Mouse (Mus musculus): ENCODE measurements around the gene Srpk2. TPM values are rescaled to one million over a fixed set of nuclear protein-coding genes. Genes with fewer than 3 reads are reported as not detected.
"Not testable (repeated sequence)": the region's sequence is repeated elsewhere in the genome, so short reads cannot be mapped to it uniquely, and the experiment has no call there.

Srpk2 gene
- polyA plus RNA-seq, 1 experiment = 33.0 TPM

GRCm38 (mm10) chr5:23709661-23710060 is 25.2 kb upstream of the Srpk2 start:
- TF ChIP-seq POLR2A (IDR thresholded peaks at IDR 0.05; ENCODE audit: borderline replicate concordance, low read depth, low read length) (no peak), CTCF (IDR thresholded peaks at IDR 0.05; ENCODE audit: low read depth, low read length) (no peak)
- H3K4me3 ChIP-seq (ENCODE audit: insufficient read depth, low read length) = no peak overlapping the region

GRCm38 (mm10) chr5:23706601-23707597 is 22.5 kb upstream of the Srpk2 start:
- H3K27ac ChIP-seq (ENCODE audit: insufficient read depth, low read depth, low read length); H3K4me3 ChIP-seq (ENCODE audit: insufficient read depth, low read length); H3K4me1 ChIP-seq (ENCODE audit: control insufficient read depth, insufficient read depth, low read length): not testable (repeated sequence)

More at GRCm38 (mm10) chr5:23709661-23710060, 25.2 kb upstream of the Srpk2 start:
- Histone ChIP-seq H3K4me1 (ENCODE audit: control insufficient read depth, insufficient read depth, low read length) (peaks cover 2% of the 10 kb centered on the region; the same call in 1 of the 2 replicates), H3K27ac (ENCODE audit: insufficient read depth, low read depth, low read length) (no peak overlapping the region)

DNA sequence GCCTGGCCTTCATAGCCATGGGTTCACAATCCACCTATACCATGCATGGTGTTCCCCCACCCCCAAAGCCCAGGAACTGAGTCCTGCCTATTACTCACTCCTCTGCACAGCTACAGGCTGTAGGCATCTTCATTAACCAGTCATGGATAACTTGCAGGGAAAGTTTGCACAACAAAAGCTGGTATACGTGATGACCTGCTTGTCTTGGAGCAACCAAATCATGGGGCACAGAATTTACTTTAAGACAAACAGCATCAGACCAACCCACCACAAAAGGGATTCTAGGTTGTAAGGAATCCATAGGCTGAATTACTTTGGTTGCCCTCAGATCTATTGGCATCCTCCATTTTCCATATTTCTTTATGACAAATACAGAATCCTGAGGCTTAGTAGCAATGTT is 13.0 kb upstream of the Srpk2 start:
- Histone ChIP-seq H3K4me1 (ENCODE audit: control insufficient read depth, insufficient read depth, low read length) (no peaks in the 10 kb centered on the region), H3K27ac (ENCODE audit: insufficient read depth, low read depth, low read length) (no peak overlapping the region), H3K4me3 (ENCODE audit: insufficient read depth, low read length) (no peak overlapping the region)
- TF ChIP-seq CTCF (IDR thresholded peaks at IDR 0.05; ENCODE audit: low read depth, low read length) = no peak
- no peak for TF ChIP-seq POLR2A (IDR thresholded peaks at IDR 0.05; ENCODE audit: borderline replicate concordance, low read depth, low read length)

DNA sequence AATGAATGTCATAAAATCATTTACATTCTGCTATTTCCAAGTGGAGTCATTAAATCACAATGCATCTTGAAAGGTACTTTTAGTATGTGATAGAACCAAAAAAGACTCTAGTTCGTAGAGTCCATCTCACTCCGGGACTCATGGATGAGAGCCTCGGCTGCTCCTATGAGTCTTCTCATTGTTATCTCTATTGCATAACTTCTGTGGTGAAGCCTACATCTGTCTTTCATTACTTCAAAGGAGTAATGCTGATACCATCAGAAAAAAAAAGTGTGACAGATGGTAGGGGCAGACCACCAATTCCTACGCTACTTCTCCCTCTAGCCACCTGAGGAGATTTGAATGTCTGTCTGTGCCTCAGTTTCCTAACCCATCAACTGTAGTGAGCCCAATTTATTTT is 986 bp downstream of the Srpk2 start:
- TF ChIP-seq POLR2A (IDR thresholded peaks at IDR 0.05; ENCODE audit: borderline replicate concordance, low read depth, low read length) (no peak), CTCF (IDR thresholded peaks at IDR 0.05; ENCODE audit: low read depth, low read length) (no peak)
- no peak overlapping the region for H3K4me3 ChIP-seq (ENCODE audit: insufficient read depth, low read length)
- 0 out of 2 replicates have a peak, but pooled peaks cover 2% of the 10 kb centered on the region for H3K4me1 ChIP-seq (ENCODE audit: control insufficient read depth, insufficient read depth, low read length)
- H3K27ac ChIP-seq (ENCODE audit: insufficient read depth, low read depth, low read length) = no peak overlapping the region

- TF ChIP-seq POLR2A (IDR thresholded peaks at IDR 0.05; ENCODE audit: borderline replicate concordance, low read depth, low read length) (no peak), CTCF (IDR thresholded peaks at IDR 0.05; ENCODE audit: low read depth, low read length) (no peak)
- Histone ChIP-seq H3K4me1 (ENCODE audit: control insufficient read depth, insufficient read depth, low read length) (peaks cover 10% of the 10 kb centered on the region), H3K27ac (ENCODE audit: insufficient read depth, low read depth, low read length) (no peak overlapping the region)
Observed at GRCm38 (mm10) chr5:23679006-23679405, 5.4 kb downstream of the Srpk2 start.

DNA sequence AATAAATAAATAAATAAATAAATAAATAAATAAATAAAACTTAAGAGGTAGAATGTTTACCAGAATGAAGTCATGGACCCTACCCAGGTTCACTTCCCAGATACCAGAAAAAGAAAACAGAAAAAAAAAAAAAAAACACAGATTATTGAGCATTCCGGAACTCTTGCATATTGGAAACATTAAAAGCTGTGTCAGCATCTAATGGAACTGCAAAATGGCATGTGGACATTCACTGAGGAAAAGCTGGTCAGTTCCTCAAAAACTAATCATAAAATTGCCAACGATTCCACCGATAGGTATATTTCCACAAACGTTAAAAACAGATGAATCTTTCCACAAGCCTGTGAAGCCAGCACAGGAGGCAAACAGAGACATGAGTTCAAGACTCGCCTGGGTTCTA is 6.5 kb downstream of the Srpk2 start:
- H3K4me1 ChIP-seq (ENCODE audit: control insufficient read depth, insufficient read depth, low read length) = peaks cover 10% of the 10 kb centered on the region
- no peak for TF ChIP-seq POLR2A (IDR thresholded peaks at IDR 0.05; ENCODE audit: borderline replicate concordance, low read depth, low read length)
- no peak for TF ChIP-seq CTCF (IDR thresholded peaks at IDR 0.05; ENCODE audit: low read depth, low read length)
- H3K4me3 ChIP-seq (ENCODE audit: insufficient read depth, low read length) = no peak overlapping the region
- H3K27ac ChIP-seq (ENCODE audit: insufficient read depth, low read depth, low read length) = no peak overlapping the region

More at GRCm38 (mm10) chr5:23679006-23679405, 5.4 kb downstream of the Srpk2 start:
- no peak overlapping the region for H3K4me3 ChIP-seq (ENCODE audit: insufficient read depth, low read length)

DNA sequence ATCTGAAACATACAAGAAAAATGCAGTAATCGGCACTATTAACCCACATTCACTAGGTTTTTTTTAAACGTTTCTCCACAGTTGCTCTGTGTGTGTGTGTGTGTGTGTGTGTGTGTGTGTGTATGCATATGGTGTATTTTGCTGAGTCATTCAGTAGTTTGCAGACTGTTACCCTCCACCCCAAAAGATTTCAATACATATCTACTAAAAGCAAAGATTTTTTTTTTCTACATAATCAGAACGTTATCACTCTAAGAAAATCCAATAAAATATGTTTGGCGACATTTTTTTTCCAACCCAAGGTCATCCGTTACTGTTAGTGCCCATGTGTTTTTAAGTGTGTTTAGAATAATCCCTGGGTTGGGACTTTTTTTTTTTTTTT is 7.4 kb downstream of the Srpk2 start:
- peaks cover 12% of the 10 kb centered on the region for H3K4me1 ChIP-seq (ENCODE audit: control insufficient read depth, insufficient read depth, low read length)
- TF ChIP-seq CTCF (IDR thresholded peaks at IDR 0.05; ENCODE audit: low read depth, low read length) (no peak), POLR2A (IDR thresholded peaks at IDR 0.05; ENCODE audit: borderline replicate concordance, low read depth, low read length) (no peak)
- no peak overlapping the region for H3K4me3 ChIP-seq (ENCODE audit: insufficient read depth, low read length)
- H3K27ac ChIP-seq (ENCODE audit: insufficient read depth, low read depth, low read length) = no peak overlapping the region

DNA sequence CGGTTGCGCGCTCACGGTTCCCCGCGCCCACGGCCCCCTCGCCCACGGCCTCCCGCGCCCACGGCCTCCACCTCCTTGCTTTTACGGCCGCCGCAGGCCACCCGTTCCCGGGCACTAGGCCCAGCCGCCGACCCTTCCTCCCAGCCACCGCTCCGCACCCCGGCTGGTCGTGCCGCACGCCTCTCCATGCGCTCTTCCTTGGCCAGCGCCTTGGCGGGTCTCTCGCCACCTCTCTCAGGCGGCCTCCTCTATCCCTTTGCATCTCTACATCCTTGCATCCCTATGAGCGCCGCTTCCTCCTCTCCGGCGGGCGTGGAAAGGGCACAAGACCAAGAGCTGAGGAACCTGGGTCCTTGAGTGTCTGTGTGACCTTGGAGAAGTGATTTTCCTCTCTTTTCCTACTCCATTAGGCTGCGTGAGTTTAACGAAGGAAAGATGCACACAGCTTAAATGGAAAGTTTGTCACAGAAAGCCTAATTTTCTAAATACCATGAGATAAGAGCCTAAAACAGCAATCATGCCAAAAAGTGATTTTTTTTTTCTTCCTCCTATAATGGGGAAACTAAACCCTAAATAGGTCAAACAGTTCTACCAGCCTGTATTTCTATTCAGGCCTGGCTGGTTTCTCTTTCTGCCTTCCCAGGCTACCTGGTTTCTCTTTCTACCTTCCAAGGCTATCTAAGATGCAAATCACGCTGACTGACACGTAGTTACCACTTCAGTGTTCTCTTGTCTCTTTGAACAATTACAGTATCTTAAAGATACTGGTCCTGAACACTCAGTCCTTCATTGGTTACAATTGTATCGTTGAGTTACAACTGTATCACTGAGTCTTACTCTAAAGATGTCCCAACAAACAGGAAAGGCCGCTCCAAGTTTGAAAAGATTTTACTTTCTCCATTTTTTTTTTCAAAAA is 8.0 kb downstream of the Srpk2 start:
- TF ChIP-seq CTCF (IDR thresholded peaks at IDR 0.05; ENCODE audit: low read depth, low read length) = no peak
- TF ChIP-seq POLR2A (IDR thresholded peaks at IDR 0.05; ENCODE audit: borderline replicate concordance, low read depth, low read length) = no peak
- Histone ChIP-seq H3K4me3 (ENCODE audit: insufficient read depth, low read length) (peak overlapping the region; percentile 98), H3K27ac (ENCODE audit: insufficient read depth, low read depth, low read length) (no peak overlapping the region), H3K4me1 (ENCODE audit: control insufficient read depth, insufficient read depth, low read length) (peaks cover 14% of the 10 kb centered on the region)

DNA sequence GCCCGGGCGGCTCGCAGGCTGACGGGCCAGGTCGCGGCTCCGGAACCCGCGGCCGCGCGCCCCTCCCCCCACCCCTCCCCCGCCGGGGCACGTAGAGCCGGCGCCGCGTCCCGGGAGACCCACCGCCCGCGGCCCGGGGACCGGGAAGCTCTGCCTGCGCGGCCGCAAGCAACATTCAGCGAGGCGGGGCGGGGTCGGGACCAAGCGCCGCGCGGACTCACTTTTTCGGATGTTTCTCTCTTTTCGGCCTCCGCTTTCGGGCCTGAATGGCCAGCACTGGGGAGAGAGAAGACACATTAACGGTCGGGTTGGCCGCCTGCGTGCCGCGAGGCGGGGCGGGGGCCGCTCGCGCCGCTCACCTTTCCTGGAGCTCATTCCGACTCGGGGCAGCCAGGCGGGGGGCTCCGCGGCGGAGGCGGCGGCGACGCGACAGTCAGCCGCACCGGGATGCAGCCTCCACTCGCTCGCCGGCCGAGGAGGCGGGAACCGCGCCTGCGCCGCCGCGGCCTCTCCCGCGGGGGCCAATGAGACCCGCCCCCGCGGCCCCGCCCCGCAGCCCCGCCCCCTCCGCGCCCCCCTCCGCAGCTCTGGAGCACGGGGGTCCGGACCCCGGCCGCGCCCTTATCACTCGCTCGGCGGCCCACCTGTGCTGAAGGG is 8.8 kb downstream of the Srpk2 start:
- Histone ChIP-seq H3K4me1 (ENCODE audit: control insufficient read depth, insufficient read depth, low read length) (peaks cover 14% of the 10 kb centered on the region), H3K4me3 (ENCODE audit: insufficient read depth, low read length) (peak overlapping the region; percentile 98), H3K27ac (ENCODE audit: insufficient read depth, low read depth, low read length) (no peak overlapping the region)
- no peak for TF ChIP-seq POLR2A (IDR thresholded peaks at IDR 0.05; ENCODE audit: borderline replicate concordance, low read depth, low read length)
- TF ChIP-seq CTCF (IDR thresholded peaks at IDR 0.05; ENCODE audit: low read depth, low read length) = no peak

Data from bone marrow macrophage, adult 2 months (primary cell).